Mouse (Mus musculus): ENCODE data around the gene Pdzd2.

GRCm38 (mm10) chr15:12348950-12349349 lies 390.8 kb downstream of the Pdzd2 start:
- no peak for TF ChIP-seq EP300 (IDR thresholded peaks at IDR 0.05; ENCODE audit: low read depth)
- no peak for TF ChIP-seq CTCF (IDR thresholded peaks at IDR 0.05; ENCODE audit: low read depth)
